Mouse (Mus musculus) adrenal gland, postnatal 14 days (tissue): ENCODE measurements around the gene Neurod4. TPM values are rescaled to one million over a fixed set of nuclear protein-coding genes. Genes with fewer than 3 reads are reported as not detected.
A peak's percentile ranks its signal among the peaks of the same experiment; 100 is the strongest.
"Not testable (repeated sequence)": the region's sequence is repeated elsewhere in the genome, so short reads cannot be mapped to it uniquely, and the experiment has no call there.

ENCODE experiments used
- DNase-seq: peaks from one replicate; pipeline ENCODE4 v3.0.0; 2021; ENCODE audit warnings: mixed read lengths
- long read RNA-seq, 2 experiments: library from polyadenylated mRNA; stranded (forward); transcript quantifications; one replicate each; pipeline ENCODE4 v2.0.0; 2021
- total RNA-seq: library from RNA; stranded (reverse); gene quantifications from 2 replicates; pipeline ENCODE4 v1.2.3, GENCODE M21; 2021

The Neurod4 gene
- total RNA-seq = 0.38 and 0.59 TPM in 2 replicates
- long read RNA-seq, experiment 1 = 0 reads
- long read RNA-seq, experiment 2 = 0 reads

DNA sequence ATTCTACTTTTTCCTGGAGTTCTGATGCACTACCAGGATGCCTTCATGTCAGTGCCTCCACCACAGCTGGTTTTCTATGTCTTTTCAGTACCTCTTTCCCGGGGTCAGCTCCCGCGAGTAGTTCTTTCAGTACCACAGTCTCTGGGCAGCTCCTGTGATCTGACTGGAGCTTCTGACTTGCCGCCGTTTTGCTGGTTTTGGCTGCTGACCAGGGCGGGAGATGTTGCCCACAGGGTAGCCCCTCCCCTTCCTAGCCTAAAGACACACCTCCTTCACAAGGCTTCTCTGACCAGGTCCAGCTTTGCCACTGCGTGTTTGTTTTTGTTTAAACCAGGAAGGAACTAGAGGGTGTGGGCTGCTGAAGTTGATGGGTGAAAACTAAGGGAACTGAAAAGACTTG, at the start of gene Neurod4:
Neurod4 (minus strand) TSS at position 175 of the 400 bp plus-strand sequence.
- DNase-seq = peak; percentile 79

- DNase-seq = no peak
These were observed 44.2 kb upstream of the Neurod4 start for GRCm38 (mm10) chr10:130324243-130324642.

DNA sequence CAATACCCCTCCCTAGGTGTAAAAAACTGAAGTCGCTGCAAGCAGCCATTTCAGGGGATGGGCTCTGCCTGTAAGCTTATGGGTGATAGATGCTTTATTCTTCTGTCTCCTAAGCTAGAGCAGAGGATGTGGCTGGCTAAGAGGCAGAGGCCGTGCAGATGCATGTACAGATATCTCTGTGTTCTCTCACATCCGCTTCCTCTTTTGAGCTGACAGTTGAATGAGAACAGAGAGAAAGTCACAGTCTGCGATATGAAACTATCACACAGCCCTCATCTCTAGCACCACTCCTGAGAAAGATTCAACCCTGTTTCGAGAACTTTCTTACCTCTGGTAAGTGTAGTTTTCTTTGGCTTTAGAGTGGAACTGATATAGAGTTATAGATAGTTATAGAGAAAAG, 42.6 kb upstream of the Neurod4 start, which contains the start of gene Tespa1:
Tespa1 (plus strand) TSS at position 234 of the 400 bp plus-strand sequence.
- no peak for DNase-seq

GRCm38 (mm10) chr10:130322062-130322461, 42.0 kb upstream of the Neurod4 start:
- DNase-seq = no peak

GRCm38 (mm10) chr10:130320715-130321114, 40.7 kb upstream of the Neurod4 start:
- DNase-seq = no peak

DNA sequence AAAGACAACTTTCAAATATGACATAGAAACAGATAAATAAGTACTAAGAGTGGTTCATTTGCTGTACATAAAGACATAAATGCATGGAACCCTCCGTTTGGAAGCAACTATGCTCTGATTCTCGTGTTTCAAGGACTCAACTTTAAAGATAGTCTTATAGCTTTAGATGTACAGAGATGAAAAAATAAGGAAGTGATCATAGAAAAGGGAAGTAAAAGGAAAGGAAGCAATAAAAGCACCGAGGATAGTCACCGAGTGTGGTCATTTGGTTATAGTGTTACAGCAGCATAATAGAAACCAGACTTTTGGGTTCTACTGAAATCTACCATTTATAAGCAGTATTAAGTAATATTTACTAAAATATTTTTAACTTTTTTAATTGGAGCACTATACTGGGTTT, 38.7 kb upstream of the Neurod4 start:
- DNase-seq = no peak

- DNase-seq = no peak
These were observed 35.8 kb upstream of the Neurod4 start for GRCm38 (mm10) chr10:130315846-130316245.

DNA sequence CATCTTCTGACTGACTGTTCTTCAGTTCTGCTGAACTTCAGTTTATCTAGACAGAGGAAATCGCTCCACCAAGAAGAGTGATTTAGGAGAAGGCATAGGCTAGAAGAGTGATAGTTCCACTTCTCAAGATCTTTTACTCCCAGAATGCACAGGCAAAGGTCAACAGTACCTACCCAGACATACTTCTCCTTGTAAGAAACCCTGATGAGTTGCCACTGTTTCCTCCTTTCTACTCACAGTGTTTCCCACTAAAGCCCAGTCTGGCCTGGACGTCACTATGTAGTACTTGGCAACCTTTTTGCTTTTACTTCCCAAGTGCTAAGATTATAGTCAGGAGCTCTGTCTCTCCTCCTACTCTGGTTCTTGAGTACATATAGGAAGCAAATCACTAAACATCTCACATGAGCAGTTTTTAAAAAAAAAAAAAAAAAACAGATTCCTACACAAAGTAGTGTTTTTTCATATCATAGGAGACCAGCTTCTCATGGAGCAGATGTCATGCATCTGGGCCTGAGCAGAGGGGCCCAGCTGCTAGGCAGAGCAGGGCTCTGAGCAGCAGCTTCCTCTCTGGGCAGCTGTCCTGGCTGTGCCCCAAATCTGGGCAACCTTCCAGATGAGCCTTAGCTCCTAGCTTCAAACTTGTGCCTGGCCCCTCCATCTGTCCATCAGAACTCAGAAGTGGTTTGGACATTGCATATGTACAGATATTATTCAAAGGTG, 34.2 kb upstream of the Neurod4 start:
- peak; percentile 14 for DNase-seq

- DNase-seq = no peak
These were observed 33.5 kb upstream of the Neurod4 start for GRCm38 (mm10) chr10:130313531-130313930.

DNA sequence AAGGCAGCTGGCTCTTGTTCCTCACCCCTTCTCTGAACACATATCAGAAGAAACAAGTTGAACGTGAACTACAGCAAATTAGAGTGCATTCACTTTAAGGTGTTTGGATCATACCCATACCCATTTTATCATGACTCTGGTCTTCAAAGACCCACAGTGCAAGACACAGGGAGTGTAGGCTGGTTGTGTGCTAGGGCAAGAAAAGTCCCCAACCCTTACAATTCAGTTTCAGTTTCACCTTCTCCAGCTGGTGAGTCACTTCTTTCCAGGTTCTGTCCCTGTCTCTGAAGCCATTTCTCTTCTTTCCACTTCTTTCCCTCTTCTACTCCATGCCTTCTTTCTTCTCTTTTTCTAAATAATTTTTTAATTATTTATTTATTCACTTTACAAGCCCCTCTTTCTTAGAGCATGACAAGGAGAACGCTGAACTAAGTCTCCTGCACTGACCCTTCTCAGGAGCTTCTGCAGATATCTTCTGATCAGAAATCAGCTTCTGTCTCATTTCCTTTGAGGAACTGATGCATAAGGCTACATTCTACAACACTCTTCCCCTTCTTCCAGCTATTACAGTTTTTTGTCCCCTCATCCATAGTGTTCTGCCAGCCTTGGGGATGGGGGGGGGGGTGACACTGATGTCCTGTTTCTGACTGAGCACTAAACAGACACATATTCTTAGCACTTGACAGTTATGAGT, 31.6 kb upstream of the Neurod4 start:
- DNase-seq = no peak

GRCm38 (mm10) chr10:130304138-130304537, 24.1 kb upstream of the Neurod4 start:
- not testable (repeated sequence) for DNase-seq

DNA sequence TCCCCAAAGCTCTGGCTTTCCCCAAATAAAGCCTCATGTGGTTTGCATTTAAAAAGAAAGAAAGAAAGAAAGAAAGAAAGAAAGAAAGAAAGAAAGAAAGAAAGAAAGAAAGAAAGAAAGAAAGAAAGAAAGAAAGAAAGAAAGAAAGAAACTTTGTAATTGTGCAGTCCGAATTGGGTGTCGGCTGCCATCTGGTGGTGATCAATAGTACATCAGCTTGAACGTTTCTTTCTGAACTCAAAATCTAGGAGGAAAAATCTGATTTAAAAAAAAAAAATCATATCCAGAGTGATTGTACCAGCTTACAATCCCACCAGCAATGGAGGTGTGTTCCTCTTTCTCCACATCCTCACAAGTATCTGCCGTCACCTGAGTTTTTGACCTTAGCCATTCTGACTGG, 18.7 kb upstream of the Neurod4 start:
- peak; percentile 29 for DNase-seq

GRCm38 (mm10) chr10:130293741-130294408, 13.8 kb upstream of the Neurod4 start:
- no peak for DNase-seq

GRCm38 (mm10) chr10:130288007-130288406, 8.0 kb upstream of the Neurod4 start:
- no peak for DNase-seq

DNA sequence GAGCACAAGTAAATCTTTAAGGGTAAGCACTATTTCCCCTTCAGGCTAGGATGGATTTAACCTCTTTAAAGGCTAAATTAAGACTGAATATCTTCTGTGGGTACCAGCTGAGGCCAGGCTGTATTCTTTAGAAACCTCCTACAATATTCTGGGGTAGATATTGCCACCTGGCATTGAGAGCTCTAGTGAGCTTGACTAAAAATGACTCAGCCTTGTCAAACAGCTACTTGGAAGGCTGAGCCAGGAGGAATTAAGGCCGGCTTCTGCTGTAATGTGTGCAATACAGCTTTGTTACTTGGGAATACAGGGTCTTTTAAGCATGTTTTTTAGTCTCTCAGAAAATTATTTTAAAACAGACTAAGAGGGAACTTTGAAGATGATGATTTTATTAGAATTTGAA, 7.2 kb upstream of the Neurod4 start:
- DNase-seq = no peak

DNA sequence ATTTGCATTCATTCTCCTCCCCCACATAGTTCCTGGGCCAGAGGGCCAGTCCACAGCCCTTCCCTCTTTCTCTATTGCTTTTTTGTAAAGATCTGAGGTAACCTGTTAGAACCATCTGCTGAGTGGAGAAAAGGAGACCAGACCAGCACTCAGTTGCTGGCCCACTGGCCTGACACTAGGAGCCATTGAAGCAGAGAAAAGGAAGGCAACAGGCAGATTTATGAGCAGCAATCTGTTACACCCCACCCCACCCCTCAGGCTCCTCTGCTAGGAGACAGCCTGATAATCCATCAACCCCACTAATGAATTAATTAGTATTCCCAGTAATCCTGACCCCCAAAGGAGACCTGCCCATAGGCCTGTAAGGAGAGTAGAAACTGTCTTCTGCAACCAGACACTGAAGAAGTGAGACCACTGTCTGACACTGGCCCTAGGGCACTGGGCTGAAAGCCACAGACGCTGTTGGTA, 2.0 kb upstream of the Neurod4 start:
- DNase-seq = no peak

DNA sequence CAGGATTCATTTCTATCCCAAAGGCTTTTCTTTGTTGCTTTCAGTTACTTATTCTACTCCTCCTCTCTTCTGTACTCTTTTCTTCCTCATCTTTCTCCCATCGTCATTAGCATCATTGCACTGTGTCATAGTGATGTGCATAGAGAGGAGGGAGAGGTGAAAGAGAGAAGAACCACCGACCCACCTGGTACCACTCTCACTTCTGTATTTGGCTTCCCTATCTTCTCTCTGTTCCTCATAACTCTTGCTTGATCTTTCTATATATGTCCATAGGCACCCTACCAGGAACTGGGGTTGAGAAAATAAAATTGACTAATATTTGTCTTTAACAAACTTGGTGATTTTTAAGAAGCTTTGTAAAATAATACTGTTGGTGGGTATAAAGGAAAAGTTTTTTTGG, 3.5 kb downstream of the Neurod4 start:
- no peak for DNase-seq

DNA sequence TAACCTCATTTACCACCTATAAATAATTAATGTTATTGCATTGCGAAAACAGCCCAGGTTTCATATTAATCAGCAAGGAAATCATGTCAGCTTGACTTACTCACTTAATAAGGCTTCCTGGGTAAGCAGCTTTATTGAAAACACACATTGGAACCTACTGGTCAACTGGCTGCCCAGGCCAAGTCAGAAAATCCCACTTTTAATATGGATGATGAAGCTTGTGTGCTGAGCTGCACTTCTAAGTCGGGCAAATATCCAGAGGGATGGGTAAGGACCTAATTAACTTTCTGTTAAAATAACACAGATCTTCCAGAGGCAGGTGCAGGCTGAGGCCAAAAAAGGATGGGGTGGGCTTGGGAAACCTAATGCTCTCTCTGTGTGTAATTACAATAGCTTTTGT, 4.3 kb downstream of the Neurod4 start:
- no peak for DNase-seq

DNA sequence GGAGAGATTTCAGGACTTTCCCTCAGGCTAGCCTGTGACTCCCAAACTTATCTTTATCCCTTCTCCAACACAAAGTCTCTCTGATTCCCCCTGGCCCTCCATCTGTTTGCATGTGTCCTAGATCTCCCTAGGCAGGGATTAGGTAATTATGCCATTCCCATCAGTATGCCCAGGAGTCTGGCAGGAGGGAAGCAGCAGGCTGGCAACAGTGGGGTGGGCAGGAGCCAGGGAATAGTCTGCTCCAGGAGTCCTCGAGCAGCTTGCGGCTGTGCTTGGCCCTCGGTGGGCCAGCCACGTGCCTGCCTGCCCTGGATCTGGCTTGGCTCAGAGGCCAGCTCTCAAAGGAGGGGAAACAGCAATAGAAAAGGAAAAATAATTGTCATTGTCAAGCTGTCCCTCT, 16.8 kb downstream of the Neurod4 start:
- DNase-seq = no peak

GRCm38 (mm10) chr10:130259483-130259882, 20.6 kb downstream of the Neurod4 start:
- DNase-seq = peak; percentile 9

GRCm38 (mm10) chr10:130244271-130244670, 35.8 kb downstream of the Neurod4 start:
- no peak for DNase-seq

DNA sequence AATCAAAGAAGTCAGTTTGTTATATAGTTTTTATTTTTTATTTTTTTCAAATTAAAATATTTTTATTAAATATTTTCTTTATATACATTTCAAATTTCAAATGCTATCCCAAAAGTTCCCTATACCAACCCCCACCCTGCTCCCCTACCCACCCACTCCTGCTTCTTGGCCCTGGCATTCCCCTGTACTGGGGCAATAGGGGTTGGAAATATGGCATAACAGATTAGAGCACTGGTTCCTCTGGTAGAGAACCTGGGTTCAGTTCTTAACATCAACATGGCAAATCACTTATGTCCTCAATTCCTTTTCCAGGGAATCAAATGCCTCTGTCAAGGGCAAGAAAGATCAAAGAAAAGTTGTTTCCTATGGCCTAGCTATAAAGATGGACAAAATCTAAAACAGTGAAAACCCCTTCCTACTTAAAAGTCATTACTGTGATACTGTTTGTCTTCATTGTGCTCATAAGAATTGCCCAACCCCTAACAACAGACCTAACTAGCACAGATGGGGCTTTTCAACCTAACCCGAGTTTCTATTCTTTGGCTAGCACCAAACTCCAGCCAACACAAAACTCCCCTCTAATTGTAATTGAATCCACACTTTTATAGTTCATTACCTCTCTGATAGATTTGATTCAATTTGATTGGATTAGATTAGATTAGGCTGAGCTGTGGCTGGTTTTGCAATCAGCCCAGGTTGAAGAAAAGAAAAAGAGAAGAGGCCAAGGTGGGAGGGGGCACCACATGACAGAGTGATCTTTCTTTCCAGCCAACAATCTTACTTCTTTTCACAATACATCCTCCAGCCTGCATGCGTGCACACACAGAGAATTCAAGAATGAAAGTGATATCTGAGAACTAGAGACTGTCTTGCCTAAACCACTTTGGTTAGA, 41.5 kb downstream of the Neurod4 start:
- no peak for DNase-seq
